Mouse (Mus musculus): Measurements from ENCODE around the gene Hook1. TPM values are rescaled to one million over a fixed set of nuclear protein-coding genes. Genes with fewer than 3 reads are reported as not detected.
A peak's percentile ranks its signal among the peaks of the same experiment; 100 is the strongest.
"Not testable (repeated sequence)": the region's sequence is repeated elsewhere in the genome, so short reads cannot be mapped to it uniquely, and the experiment has no call there.

Gene Hook1
- 0.19 and 4.6 TPM in 2 replicates for total RNA-seq (2015; ENCODE audit: low replicate concordance)
- total RNA-seq (2017; ENCODE audit: low replicate concordance), result 2.1 and 12.8 TPM in 2 replicates

DNA sequence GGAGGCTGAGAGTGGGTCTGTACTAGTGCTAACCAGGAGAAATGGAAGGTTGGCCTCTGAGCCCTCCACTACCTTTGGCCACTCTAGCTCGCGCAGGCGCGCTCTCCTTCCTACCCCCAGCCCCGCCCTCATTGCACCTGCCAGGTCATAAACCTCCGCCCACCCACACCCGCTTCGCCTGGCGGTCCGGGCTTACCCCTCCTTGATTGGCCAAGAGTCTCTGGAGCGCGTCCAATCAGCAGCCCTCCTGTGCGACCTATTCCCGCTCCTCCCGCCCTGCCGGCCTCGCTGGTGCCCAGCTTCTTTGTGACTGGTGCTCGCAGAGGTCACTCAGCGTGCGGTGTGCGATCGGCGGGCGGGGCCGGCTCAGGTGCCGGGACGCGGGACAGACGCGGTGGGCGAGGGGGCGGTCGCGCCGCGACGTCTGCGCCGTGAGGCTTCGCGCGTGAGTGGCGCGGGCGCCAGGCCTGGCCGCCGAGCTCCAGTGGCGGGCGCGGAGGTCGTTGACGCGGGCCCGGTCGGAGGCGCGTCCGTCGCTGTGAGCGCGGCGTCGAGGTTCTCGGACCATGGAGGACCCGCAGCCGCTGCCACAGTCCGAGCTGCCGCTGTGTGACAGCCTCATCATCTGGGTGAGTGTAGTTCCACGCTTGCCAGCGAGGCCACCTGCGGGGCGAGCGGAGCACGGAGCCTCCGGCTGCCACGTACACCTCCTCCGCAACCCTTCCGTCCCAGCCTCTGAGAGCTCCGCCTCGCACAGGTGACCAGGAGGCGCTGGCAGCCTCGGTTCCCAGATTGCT, at the start of gene Hook1:
Gene Hook1 (plus strand): TSS at position 313 of the 797 bp plus-strand sequence.
- peak; percentile 60 for ATAC-seq (replicated peaks; ENCODE audit: low FRiP score, poor library complexity, severe bottlenecking)

DNA sequence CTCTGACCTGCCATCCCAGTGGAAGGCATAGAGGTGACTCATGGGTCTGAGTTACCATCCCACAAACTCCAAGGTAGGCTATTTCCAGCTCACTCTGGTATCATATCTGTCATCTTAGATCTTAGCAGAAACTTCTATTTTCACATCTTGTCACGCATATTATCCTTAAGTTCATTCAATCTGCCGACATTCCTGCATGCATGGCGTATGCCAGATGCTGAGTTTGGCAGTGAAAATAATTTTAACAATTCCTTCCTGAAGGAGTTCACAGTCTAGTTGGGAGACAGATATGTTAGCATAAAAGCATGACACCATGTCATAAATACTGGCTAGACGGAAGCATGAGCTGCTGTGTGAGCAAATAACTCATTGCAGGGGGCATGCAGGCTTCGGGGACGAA, 49.3 kb upstream of the Hook1 start:
- no peak for ATAC-seq (replicated peaks; ENCODE audit: low FRiP score, poor library complexity, severe bottlenecking)

DNA sequence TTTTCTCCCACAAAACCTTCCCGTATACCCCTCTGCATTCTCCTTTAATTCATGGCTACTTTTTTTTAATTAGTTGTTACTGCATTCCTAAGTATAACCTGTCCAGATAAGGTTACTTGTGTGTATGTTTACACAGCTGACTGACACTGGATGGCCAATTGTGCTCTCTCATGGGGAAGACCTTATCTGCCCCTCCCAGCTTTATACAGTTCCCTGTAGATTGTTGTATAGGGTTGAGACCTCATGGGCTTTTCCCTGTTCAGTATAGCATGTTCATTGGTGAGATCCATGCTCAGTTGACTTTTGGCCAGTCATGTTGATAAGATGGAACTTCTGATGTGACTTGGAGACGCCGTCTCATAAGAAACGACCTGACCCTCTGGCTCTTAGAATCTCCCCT, 46.6 kb upstream of the Hook1 start:
- ATAC-seq (replicated peaks; ENCODE audit: low FRiP score, poor library complexity, severe bottlenecking), result no peak

- ATAC-seq (replicated peaks; ENCODE audit: low FRiP score, poor library complexity, severe bottlenecking), result no peak
These were observed 42.5 kb upstream of the Hook1 start for GRCm38 (mm10) chr4:95924210-95925184.

DNA sequence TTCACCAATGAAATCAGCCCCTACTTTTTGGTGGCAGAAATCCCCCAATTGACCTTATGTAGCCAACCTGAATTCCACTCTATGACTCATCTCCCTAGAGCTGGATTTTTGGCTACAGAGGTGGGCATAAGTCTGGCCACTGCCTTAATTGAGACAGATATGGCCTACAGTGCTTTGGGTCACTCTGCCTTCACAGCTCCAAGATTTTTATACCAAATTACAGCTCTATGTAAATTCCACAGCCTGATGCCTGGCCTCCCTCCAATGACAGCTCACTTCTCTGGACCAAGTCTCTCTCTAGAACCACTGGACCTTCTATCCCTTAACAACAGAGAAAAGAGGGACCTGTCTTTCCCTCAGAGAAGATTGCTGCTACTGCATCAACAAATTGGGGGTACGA, 38.2 kb upstream of the Hook1 start:
- no peak for ATAC-seq (replicated peaks; ENCODE audit: low FRiP score, poor library complexity, severe bottlenecking)

DNA sequence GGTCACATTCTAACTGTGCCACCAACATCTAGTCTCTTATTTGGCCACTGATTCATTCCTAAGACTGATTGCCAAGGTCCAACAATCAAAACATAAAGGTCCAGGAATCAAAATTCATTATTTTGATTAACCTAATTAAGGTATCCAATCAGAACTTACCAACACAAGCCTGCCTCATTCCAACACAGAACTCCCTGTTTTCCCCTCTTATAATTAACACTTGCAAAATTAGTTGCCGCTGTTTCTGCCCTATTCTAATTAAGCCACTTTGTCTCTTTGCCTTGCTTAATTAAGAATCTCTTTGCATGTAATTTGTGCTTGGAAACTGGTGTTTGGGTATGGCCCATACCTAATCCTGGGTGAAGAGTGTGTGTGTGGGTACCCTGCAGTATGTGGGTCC, 37.1 kb upstream of the Hook1 start:
- ATAC-seq (replicated peaks; ENCODE audit: low FRiP score, poor library complexity, severe bottlenecking), result no peak

DNA sequence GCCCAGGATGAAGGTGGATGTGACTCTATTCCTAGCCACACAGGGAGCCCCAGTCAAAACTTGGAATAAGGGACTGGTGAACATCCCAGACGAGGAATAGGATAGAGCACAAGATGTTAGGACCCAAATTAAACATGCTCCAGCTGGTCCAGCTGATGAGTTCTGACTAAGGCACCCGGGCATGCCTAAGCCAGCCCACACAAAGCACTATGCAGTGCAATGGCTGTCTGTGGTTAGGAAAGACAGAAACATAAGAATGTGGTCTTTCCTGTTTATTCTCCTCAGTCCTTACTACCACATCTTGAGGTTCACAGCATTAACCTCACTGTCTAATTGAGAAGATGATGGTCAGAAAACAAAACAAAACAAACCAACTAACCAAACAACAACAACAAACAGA, 35.7 kb upstream of the Hook1 start:
- ATAC-seq (replicated peaks; ENCODE audit: low FRiP score, poor library complexity, severe bottlenecking), result no peak

- no peak for ATAC-seq (replicated peaks; ENCODE audit: low FRiP score, poor library complexity, severe bottlenecking)
These were observed 33.2 kb upstream of the Hook1 start for GRCm38 (mm10) chr4:95933801-95934356.

DNA sequence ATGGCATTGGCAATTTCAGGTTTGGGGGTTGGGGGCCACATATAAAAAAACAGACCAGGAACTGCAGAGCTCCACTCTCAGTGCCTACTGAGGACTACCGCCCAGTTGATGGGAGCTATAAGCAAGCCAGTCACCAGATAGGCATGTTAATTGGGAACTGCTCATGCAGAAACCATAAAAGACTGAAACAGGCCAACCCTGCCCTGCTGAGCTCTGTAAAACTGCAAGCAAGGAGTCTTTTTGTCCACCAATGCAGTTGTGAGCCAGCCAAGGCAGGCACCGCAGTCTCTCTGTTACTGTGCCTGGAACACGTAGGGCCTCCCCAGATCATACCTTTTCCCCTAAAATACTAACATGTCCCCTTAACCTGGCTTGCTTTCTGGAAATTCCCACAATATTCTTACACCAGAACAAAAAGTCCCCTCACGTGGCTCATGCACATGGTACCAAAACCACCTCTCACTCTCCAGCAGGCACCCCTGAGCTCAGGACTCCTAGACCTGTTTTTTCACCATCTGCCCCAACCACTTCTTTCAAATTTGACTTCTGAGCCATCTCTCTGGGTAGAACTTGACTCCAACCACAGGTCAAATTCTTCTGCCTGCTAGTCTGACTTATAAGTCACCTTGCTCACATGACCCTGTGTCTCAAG, 32.5 kb upstream of the Hook1 start:
- ATAC-seq (replicated peaks; ENCODE audit: low FRiP score, poor library complexity, severe bottlenecking), result no peak

- no peak for ATAC-seq (replicated peaks; ENCODE audit: low FRiP score, poor library complexity, severe bottlenecking)
These were observed 28.3 kb upstream of the Hook1 start for GRCm38 (mm10) chr4:95938701-95939100.

DNA sequence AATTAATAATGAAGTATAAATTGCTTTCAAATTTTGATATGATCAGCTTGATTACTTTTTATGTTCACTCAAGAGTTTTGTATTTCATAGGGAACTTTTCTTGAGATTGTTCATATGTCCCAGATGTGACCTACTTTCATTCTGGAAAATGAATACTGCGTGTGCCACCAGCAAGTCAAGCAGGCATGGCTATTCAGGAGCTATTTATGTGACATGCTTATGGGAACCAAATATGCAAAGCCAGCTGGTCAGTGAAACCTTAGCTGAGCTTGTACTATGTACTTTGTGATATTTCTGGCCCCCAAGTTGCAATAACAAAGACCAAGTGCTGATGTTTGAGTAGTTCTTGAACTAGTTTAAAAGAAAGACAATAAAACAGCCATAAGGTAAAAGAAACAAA, 19.1 kb upstream of the Hook1 start:
- no peak for ATAC-seq (replicated peaks; ENCODE audit: low FRiP score, poor library complexity, severe bottlenecking)

DNA sequence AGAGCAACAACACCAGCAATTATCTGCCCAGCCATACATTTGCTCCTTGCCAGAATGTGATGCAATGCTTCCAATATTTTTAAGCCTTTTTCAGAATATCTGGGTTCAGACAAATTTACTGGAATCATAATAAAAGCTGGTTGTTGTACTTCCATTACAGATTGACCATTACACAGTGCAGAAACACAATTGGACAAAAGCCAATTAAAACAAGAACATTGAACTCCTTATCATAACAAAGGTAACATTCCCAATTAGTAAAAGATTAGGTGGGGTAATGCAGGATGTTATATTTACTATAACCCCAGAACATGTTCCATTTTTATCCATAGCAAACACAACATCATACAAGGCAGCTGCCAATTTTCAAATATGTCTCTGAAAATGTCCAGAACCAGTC, 13.7 kb upstream of the Hook1 start:
- no peak for ATAC-seq (replicated peaks; ENCODE audit: low FRiP score, poor library complexity, severe bottlenecking)

DNA sequence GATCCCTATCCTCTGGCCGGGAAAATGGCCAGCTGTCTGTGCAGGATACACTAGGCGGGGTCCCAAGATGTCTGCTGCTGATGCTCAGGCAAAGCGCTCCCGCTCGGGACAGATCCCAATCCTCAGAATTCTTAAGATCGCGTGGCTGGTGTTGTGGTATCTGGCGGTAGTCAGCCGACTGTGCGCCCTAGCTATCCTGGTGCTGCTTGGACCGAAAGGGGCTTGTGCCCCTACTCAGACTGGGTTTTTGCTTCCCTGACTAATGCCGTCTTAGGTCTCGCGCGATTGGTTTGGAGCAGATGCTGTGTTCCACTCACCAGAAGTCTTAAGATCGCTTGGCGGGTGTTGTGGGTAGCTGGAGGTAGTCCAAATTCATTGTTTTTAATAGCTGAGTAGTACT, 15.2 kb downstream of the Hook1 start:
- not testable (repeated sequence) for ATAC-seq (replicated peaks; ENCODE audit: low FRiP score, poor library complexity, severe bottlenecking)

GRCm38 (mm10) chr4:96016875-96017274, 49.8 kb downstream of the Hook1 start:
- ATAC-seq (replicated peaks; ENCODE audit: low FRiP score, poor library complexity, severe bottlenecking), result no peak

DNA sequence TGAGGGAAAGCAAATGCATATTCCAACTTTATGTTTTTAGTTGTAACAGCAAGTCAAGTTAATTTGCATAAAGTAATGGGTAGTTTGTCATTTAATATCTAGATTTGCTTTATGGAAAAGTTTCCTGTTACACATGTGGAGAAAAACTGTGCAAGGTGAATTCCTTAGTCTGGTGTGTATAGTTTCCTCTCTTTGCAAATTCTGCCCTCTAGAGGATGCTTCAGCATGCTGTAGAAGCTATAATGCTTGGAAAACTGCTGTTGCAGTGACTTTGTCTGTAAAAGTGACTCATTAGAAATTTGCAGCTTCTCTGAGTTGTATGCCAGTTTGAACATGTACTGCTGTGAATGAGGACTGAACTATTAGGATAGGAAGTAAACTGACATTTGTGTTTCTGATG, 55.8 kb downstream of the Hook1 start:
- ATAC-seq (replicated peaks; ENCODE audit: low FRiP score, poor library complexity, severe bottlenecking), result no peak

- no peak for ATAC-seq (replicated peaks; ENCODE audit: low FRiP score, poor library complexity, severe bottlenecking)
These were observed 61.4 kb downstream of the Hook1 start for GRCm38 (mm10) chr4:96028412-96028811.

- no peak for ATAC-seq (replicated peaks; ENCODE audit: low FRiP score, poor library complexity, severe bottlenecking)
These were observed 93.1 kb downstream of the Hook1 start for GRCm38 (mm10) chr4:96060106-96060505.

GRCm38 (mm10) chr4:96062045-96062444, 95.0 kb downstream of the Hook1 start:
- no peak for ATAC-seq (replicated peaks; ENCODE audit: low FRiP score, poor library complexity, severe bottlenecking)

Data from erythroblast, adult 5-6 weeks (primary cell).